Mouse (Mus musculus): ENCODE measurements around the gene Asphd1. TPM values are rescaled to one million over a fixed set of nuclear protein-coding genes. Genes with fewer than 3 reads are reported as not detected.

The Asphd1 gene
- polyA plus RNA-seq, 1 experiment from 2014 or later: 0.20 TPM

- H3K36me3 ChIP-seq: 0 out of 2 replicates have a peak, but pooled peaks cover 8% of the 10 kb centered on the region
- peaks cover 15% of the 10 kb centered on the region for H3K4me1 ChIP-seq
- 6% methylated on average over 26 of the region's 26 CpGs for WGBS
- H3K4me2 ChIP-seq: peak overlapping the region; percentile 99
- no peak overlapping the region for H3K27ac ChIP-seq (replicated peaks)
- ATAC-seq (ENCODE audit: extremely low read depth, insufficient number of reproducible peaks, low FRiP score, low TSS enrichment): no peak
- peaks cover 58% of the 10 kb centered on the region for H3K27me3 ChIP-seq (replicated peaks)
- peak overlapping the region; percentile 59; the same call in 1 of the 2 replicates for H3K4me3 ChIP-seq
- no peaks in the 10 kb centered on the region for H3K9me3 ChIP-seq
- no peak overlapping the region for H3K9ac ChIP-seq
Measured at GRCm38 (mm10) chr7:126950647-126951615, 1.5 kb upstream of the Asphd1 start.

DNA sequence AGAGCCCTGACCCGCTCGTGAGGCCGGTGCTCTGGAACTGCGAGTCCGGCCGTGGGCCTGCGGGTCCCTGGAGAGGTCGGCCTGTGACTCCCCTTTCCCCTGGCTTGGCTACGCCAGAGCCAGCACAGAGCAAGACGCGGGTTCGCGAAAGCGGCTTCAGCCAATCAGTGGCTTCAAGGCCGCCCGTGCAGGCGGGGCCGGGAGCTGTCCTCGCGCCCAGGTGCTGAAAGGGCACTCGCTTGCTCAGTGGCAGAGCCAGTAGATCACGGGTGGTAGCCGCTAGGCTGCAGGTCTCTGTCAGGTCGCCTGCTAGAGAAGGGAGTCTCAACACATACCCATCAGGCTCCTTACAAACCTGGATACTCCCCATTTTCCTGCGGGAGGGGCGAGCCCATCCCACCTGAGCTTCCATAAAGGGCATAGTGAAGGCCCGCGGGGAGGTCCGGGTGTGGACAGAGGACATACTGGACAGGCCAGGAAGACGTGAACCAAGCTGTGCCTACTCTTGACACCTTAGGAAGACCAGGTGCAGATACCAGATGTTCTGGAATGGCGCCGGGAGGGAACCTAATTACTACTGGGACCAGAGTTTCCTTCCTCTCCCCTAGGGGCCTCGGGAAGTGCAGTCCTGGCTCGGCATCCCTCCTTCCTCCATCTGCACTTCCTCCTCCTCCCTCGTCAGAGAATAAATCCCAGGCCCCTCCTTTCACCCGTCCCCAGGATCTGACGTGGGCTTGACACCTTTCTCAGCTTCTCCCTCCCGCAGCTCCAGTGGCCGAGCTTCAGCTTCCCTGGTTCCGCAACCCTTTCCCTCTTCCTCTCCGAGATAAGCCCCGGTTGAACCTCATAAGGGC, 638 bp upstream of the Asphd1 start, which contains the start of gene Sez6l2:
Gene Sez6l2, plus strand, starts transcription at position 771 of the 854 bp plus-strand sequence.
- Histone ChIP-seq H3K4me1 (peaks cover 15% of the 10 kb centered on the region), H3K9me3 (no peaks in the 10 kb centered on the region), H3K4me2 (peak within 1 kb of the TSS; percentile 99), H3K27me3 (replicated peaks) (peaks cover 58% of the 10 kb centered on the region), H3K9ac (peak within 1 kb of the TSS; percentile 75), H3K36me3 (peaks cover 13% of the 10 kb centered on the region), H3K4me3 (peak within 1 kb of the TSS; percentile 59), H3K27ac (replicated peaks) (no peak within 1 kb of the TSS)
- peak; percentile 52; the same call in 1 of the 2 replicates for ATAC-seq (ENCODE audit: extremely low read depth, insufficient number of reproducible peaks, low FRiP score, low TSS enrichment)
- WGBS: under 1% methylated on average over 42 of the region's 42 CpGs

DNA sequence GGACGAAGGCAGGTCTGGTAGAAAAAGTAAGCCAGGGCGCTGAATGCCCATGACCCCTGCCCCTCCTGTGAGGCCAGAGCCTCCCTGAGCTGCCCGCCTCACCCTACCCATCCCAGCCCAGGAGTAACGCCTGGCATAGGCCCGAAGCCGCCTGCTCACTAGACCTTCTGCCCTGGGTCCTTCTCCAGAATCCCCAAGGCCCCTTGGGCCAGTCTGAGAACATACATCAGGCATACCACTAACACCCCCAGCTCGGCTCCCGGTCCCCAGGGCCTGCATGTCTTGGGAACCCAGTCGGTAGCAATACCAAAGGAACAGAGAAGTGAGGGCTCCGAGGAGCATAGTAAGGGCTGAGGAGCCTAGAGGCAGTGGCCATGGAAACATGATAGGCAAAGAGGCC, 756 bp downstream of the Asphd1 start:
- Histone ChIP-seq H3K36me3 (peaks cover 24% of the 10 kb centered on the region), H3K27ac (replicated peaks) (no peak overlapping the region), H3K4me2 (0 out of 2 replicates have a peak overlapping the region, but pooled peaks have one; percentile 99), H3K4me3 (no peak overlapping the region), H3K27me3 (replicated peaks) (peaks cover 51% of the 10 kb centered on the region), H3K9me3 (no peaks in the 10 kb centered on the region), H3K9ac (no peak overlapping the region), H3K4me1 (peaks cover 15% of the 10 kb centered on the region)
- 69% methylated on average over 10 of the region's 10 CpGs for WGBS
- ATAC-seq (ENCODE audit: extremely low read depth, insufficient number of reproducible peaks, low FRiP score, low TSS enrichment): no peak

DNA sequence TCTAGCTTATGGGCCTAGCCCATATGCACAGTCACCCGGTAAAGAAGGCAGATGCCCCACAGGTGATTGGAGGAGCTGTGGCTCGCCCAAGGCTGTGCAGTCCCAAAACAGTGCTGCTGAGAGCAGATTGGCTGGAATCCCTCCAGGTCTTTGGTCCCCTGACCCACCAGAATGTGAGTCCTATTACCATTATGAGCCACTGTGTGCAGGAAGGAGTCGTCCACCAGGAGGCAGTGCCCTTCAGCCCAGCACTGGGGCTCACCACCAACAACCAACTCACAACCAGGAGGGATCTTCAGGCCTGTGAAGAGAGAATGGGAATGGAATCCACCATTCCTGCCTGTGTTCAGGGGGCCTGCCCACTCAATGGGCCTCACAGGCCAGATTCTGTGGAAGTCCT, 2.9 kb downstream of the Asphd1 start:
- 39% methylated on average over 3 of the region's 3 CpGs for WGBS
- Histone ChIP-seq H3K36me3 (peaks cover 43% of the 10 kb centered on the region), H3K9me3 (no peaks in the 10 kb centered on the region), H3K4me3 (no peak overlapping the region), H3K27me3 (replicated peaks) (peaks cover 32% of the 10 kb centered on the region), H3K4me2 (no peak overlapping the region), H3K9ac (no peak overlapping the region), H3K4me1 (peaks cover 15% of the 10 kb centered on the region), H3K27ac (replicated peaks) (no peak overlapping the region)
- no peak for ATAC-seq (ENCODE audit: extremely low read depth, insufficient number of reproducible peaks, low FRiP score, low TSS enrichment)

- Histone ChIP-seq H3K36me3 (peaks cover 49% of the 10 kb centered on the region), H3K4me2 (no peak overlapping the region), H3K9me3 (no peaks in the 10 kb centered on the region), H3K4me1 (no peaks in the 10 kb centered on the region), H3K9ac (no peak overlapping the region), H3K27ac (replicated peaks) (no peak overlapping the region), H3K27me3 (replicated peaks) (no peaks in the 10 kb centered on the region), H3K4me3 (no peak overlapping the region)
- no peak for ATAC-seq (ENCODE audit: extremely low read depth, insufficient number of reproducible peaks, low FRiP score, low TSS enrichment)
- 74% methylated on average over 5 of the region's 5 CpGs for WGBS
Measured at GRCm38 (mm10) chr7:126941801-126942200, 7.6 kb downstream of the Asphd1 start.

- no peaks in the 10 kb centered on the region for H3K9me3 ChIP-seq
- WGBS: 37% methylated on average over 6 of the region's 6 CpGs
- H3K4me1 ChIP-seq: no peaks in the 10 kb centered on the region
- H3K36me3 ChIP-seq: peaks cover 55% of the 10 kb centered on the region
- ATAC-seq (ENCODE audit: extremely low read depth, insufficient number of reproducible peaks, low FRiP score, low TSS enrichment): no peak
- no peaks in the 10 kb centered on the region for H3K27me3 ChIP-seq (replicated peaks)
- H3K9ac ChIP-seq: no peak overlapping the region
- no peak overlapping the region for H3K4me3 ChIP-seq
- H3K4me2 ChIP-seq: no peak overlapping the region
- H3K27ac ChIP-seq (replicated peaks): no peak overlapping the region
Measured at GRCm38 (mm10) chr7:126941171-126941570, 8.2 kb downstream of the Asphd1 start.

- peaks cover 12% of the 10 kb centered on the region for H3K4me1 ChIP-seq
- peaks cover 49% of the 10 kb centered on the region for H3K36me3 ChIP-seq
- no peak overlapping the region for H3K9ac ChIP-seq
- H3K4me2 ChIP-seq: no peak overlapping the region
- WGBS: 66% methylated on average over 2 of the region's 2 CpGs
- ATAC-seq (ENCODE audit: extremely low read depth, insufficient number of reproducible peaks, low FRiP score, low TSS enrichment): no peak
- no peaks in the 10 kb centered on the region for H3K27me3 ChIP-seq (replicated peaks)
- no peak overlapping the region for H3K27ac ChIP-seq (replicated peaks)
- H3K9me3 ChIP-seq: no peaks in the 10 kb centered on the region
- no peak overlapping the region for H3K4me3 ChIP-seq
Measured at GRCm38 (mm10) chr7:126932652-126933051, 16.7 kb downstream of the Asphd1 start.

- H3K4me2 ChIP-seq: peak overlapping the region; percentile 85
- H3K9me3 ChIP-seq: no peaks in the 10 kb centered on the region
- H3K4me3 ChIP-seq: peak overlapping the region; percentile 76
- peak overlapping the region; percentile 67 for H3K27ac ChIP-seq (replicated peaks)
- peaks cover 19% of the 10 kb centered on the region for H3K36me3 ChIP-seq
- ATAC-seq (ENCODE audit: extremely low read depth, insufficient number of reproducible peaks, low FRiP score, low TSS enrichment): no peak; the same call in 1 of the 2 replicates
- H3K9ac ChIP-seq: peak overlapping the region; percentile 90
- H3K27me3 ChIP-seq (replicated peaks): no peaks in the 10 kb centered on the region
- under 1% methylated on average over 27 of the region's 27 CpGs for WGBS
- H3K4me1 ChIP-seq: peaks cover 12% of the 10 kb centered on the region
Measured at GRCm38 (mm10) chr7:126929046-126929445, 20.3 kb downstream of the Asphd1 start.

GRCm38 (mm10) chr7:126928384-126929037, 20.9 kb downstream of the Asphd1 start, which contains the start of gene Kctd13:
Kctd13 (plus strand) TSS chr7:126928879.
- peak; percentile 94 for ATAC-seq (ENCODE audit: extremely low read depth, insufficient number of reproducible peaks, low FRiP score, low TSS enrichment)
- Histone ChIP-seq H3K9ac (peak within 1 kb of the TSS; percentile 90), H3K27me3 (replicated peaks) (no peaks in the 10 kb centered on the region), H3K4me1 (peaks cover 12% of the 10 kb centered on the region), H3K4me2 (peak within 1 kb of the TSS; percentile 85), H3K4me3 (peak within 1 kb of the TSS; percentile 76), H3K36me3 (peaks cover 15% of the 10 kb centered on the region), H3K9me3 (no peaks in the 10 kb centered on the region), H3K27ac (replicated peaks) (peak within 1 kb of the TSS; percentile 67)
- 3% methylated on average over 56 of the region's 56 CpGs for WGBS

- H3K4me3 ChIP-seq: no peak overlapping the region
- no peak overlapping the region for H3K4me2 ChIP-seq
- peaks cover 12% of the 10 kb centered on the region for H3K4me1 ChIP-seq
- WGBS: 25% methylated on average over 3 of the region's 3 CpGs
- no peaks in the 10 kb centered on the region for H3K9me3 ChIP-seq
- H3K36me3 ChIP-seq: peaks cover 2% of the 10 kb centered on the region; the same call in 1 of the 2 replicates
- no peak for ATAC-seq (ENCODE audit: extremely low read depth, insufficient number of reproducible peaks, low FRiP score, low TSS enrichment)
- no peak overlapping the region for H3K9ac ChIP-seq
- H3K27me3 ChIP-seq (replicated peaks): no peaks in the 10 kb centered on the region
- no peak overlapping the region for H3K27ac ChIP-seq (replicated peaks)
Measured at GRCm38 (mm10) chr7:126926299-126926698, 23.1 kb downstream of the Asphd1 start.

All from heart, embryonic 13.5 days (tissue).